Mouse (Mus musculus): Measurements from ENCODE around the gene Rps15. TPM values are rescaled to one million over a fixed set of nuclear protein-coding genes. Genes with fewer than 3 reads are reported as not detected.
A peak's percentile ranks its signal among the peaks of the same experiment; 100 is the strongest.

Rps15 gene
- total RNA-seq, 2 experiments from 2014 or later = 1,216 to 1,243 TPM

DNA sequence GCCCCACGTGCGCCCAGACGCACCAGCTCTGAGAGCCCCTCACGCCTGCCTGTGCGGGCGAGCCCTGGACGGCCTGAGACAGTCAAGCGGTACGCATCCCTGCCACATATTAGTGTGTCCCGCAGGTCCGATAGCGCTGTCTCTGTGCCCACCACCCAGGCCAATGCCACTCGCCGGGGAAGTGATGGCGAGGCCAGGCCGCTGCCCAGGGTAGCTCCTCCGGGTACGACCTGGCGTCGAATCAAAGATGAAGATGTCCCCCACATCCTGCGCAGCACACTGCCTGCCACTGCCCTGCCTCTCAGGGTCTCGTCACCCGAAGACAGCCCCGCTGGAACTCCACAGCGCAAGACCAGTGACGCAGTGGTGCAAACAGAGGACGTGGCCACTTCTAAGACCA is 23.1 kb downstream of the Rps15 start:
- DNase-seq = no peak

DNA sequence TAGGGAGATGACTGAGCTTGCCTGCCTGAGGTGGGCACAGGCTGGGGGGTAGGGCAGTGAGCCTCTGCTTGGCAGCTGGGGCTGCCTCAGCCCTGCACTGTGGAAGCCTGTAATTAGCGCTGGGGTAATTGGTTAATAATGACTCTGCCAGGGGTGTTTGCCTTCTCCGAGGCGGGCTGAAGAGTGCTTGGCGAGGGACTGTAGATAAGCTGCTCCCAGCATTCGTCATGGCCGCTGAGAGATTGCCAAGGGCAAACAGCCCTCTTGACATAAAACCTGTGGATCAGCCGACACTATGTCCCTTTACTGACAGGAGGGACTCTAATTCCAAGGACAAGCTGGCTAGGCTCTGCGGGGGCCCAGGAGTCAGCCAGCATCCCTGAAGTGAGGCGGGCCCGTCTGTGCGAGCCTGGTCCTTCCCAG is 24.1 kb downstream of the Rps15 start:
- no peak for DNase-seq

DNA sequence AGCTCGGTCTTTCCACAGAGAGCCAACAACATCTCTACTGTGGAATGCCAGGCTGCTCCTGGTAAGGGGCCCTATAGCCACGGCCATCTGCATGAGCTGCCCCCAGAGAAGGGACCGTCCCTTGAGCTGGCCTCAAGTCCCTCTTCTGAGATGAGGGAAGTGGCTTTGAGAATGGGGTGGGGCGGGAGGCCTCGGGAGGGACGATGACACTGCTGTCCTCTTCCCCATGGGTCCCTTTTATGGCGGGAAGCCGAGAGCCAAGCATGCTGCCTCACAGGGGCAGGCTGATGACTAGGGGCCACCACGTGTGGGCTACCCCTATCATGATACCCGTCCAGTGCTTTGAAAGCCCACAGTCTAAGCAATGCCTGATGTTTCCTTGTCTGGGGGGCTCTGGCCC is 24.8 kb downstream of the Rps15 start:
- DNase-seq = no peak

DNA sequence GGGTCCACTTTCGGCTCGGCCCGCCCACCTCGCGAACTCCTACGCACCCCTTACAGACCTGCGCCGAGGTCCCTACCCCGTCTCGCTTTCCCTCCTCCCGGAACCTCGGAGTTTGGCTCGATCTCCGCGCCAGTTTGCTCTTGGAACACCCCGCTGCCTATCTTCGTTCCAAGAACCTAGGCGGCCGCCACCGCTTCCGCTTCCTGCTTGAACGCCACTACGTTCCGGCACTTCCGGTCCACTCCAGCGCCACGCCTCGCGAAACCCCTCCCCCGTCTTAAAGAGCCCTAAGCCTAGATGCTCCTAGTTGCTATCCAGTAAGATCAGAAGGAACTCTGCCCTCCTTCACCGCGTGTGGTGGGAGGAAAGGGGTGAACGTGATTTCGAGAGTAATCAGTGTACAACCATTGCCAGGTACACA is 28.1 kb downstream of the Rps15 start, which contains the start of gene 2310011J03Rik:
Gene 2310011J03Rik (minus strand): TSS at position 198 of the 421 bp plus-strand sequence.
- DNase-seq = peak; percentile 95

DNA sequence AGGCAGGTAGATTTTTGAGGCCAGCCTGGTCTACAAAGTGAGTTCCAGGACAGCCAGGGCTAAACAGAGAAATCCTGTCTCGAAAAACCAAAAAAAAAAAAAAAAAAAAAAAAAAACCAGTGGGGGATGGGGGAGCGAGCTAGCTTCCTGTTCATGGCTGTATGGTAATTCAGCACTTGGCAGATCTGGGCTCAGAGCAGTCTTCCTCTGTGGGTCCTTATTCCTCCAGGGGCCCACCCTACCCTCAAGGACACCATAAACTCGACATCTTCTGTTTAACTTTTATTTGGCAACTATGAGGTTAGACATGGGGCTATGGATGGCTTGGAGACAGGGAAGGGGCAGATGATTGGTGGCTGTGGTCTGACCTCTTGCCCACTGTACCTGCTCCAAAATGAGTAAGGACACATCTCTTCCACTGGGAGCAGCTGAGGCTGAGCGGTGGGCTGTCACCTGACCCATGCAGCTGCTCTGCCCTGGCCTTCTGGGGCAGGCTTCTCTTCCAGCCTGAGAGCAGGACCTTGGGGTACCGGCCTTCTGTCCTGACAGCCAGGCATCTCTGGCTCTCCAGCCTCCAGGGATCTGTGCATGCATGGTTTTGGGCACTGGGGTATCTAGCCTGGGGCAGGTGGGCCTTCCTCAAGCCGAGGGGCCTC is 28.9 kb downstream of the Rps15 start:
- DNase-seq = no peak

DNA sequence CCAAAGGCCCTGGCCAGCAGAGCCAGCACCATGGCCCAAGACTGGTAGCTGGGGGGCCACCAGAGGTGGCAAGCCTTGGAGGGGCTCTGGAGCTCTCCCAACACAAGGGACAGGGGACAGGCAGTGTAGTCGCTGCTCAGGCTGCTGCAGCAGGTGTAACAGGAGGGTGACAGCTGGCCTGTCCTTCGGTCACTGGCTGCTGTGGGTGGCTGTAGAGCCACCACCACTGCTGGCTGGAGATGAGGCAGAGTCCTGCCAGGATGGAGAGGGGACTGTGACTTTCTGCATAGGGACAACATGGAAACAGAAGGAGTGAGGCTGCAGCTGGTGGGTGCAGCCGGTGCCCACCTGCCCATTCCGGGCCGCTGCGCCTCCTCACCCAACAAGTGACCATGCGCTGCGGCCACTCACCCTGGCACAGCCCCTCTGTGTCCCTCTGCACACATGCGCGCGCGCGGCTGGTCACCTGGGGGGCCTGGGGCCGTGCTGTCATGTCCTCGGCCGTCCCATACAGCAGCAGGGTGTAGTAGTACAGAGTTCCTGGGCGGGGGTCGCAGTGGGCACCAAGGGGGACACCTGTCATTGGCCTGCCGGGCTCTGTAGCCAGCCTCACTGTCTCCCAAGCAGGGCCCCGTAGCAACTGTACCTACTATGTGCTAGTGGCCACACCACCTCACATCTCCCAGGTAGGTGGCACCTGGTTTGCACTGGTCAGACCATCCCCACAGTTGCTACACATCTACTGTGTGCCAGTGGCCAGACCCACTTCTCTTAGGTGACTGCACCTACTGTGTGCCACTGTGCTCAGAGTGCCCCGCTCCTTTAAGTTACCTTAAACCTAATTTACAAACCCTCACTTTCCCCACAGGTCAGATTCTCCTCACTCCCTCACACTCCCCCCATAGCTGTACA is 29.7 kb downstream of the Rps15 start:
- DNase-seq = no peak

DNA sequence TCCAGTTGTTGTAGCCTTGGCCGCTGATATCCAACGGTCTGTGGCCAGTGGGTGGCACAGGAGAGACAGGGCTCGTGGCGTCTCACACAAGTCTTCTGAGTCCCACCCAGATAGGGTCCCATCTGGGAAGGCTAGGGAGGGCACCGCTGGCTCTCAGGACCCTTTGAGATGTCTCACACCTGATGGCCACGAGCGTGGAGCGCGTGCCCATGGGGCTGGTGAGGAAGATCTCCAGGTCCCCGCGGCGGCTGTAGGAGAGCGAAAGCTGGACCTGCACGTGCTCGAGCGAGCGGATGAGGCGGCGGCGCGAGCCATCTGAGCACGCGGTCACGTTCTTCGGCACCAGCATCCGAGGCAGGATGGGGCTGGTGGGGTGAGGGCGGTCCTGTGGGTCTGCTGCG is 30.6 kb downstream of the Rps15 start:
- peak; percentile 43 for DNase-seq

DNA sequence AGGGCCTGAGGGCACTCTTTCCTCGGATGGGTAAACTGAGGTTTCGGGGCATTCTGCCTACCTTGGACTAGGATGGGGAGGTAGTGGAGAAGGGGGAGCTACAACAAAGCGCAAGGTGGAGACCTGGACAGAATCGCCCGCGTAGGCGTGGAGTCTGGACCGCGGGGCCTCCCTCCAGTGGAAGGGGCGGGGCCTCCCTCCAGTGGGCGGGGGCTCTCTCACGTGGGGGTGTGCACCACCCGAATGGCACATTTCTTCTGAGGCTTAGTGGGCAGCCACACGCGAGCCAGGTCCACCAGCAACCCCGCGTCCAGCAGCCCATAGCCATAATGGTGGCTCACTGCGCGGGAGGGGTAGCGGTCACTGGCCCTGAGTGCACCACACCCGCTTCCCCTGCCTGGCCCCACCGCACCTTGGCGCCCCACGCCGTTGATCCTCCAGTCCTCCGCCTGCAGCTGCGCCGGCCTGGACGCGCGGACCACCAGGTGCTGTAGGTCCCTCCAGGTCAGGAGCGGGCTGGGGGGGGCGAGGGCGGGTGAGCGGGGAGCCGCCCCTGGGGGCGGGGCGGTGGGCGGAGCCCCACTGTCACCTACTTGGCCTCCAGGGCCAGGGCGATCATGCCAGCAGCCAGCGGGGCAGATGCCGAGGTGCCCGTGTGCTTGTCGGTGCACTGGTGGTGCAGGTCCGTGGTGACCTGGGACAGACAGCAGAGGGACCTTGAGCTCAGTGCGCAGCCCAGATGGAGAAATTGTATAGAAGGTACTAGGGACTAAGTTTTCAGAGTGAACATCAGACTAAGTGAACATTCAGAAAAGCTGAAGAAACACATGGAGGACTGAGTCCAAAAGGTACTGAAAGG is 31.2 kb downstream of the Rps15 start:
- peak; percentile 90 for DNase-seq

DNA sequence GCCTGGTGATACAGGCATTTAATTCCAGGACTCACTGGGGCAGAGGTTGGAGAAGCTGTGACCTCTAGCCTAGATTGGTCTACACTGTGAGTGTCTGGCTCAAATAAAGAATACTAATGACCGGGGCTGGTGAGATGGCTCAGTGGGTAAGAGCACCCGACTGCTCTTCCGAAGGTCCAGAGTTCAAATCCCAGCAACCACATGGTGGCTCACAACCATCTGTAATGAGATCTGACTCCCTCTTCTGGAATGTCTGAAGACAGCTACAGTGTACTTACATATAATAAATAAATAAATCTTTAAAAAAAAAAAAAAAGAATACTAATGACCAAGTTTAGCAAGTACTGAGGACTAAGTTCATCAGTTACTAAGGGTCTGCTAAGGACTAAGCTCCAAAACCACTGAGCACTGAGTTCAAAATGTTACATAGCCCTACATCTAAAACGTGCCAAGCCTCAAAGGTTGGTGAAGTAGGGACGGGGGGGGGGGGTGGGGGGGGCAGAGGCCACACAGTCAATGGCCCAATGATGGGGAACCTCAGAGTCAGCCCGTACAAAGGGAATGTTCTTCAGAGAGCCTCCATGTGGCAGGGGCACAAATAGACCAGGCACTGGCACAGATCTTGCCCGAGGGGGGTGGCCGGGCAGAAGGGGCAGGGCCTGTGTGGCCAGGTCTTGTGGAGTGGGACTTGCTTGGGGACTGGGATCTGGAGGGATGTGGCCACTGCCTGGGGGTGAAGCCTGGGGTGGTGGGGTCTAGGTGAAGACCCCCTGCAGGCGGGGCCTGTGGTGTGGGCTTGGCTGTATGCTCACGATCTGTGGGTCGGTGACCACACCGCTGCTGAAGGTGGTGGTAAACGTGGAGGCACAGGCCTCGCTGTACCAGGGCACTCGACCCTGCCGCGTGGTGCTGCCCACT is 32.1 kb downstream of the Rps15 start:
- DNase-seq = peak; percentile 41

DNA sequence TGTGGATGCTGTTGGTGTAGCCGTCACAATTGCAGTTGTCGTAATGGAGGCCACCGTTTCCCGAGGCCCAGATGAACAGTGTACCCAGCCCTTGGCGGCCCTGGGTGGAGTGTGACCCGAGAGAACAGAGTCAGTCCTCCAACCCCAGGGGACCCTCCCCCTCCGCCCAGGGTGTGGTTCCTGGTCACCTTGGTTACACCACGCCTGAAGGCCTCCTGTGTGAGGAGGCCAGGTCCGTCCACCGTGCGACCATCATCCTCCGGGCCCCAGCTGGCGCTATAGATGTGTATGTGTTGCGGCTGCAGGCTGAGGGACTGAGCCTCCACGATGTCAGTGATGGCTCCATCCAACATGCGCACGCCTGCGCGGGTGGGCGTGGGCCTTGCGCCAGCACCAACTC is 32.8 kb downstream of the Rps15 start:
- peak; percentile 33 for DNase-seq

DNA sequence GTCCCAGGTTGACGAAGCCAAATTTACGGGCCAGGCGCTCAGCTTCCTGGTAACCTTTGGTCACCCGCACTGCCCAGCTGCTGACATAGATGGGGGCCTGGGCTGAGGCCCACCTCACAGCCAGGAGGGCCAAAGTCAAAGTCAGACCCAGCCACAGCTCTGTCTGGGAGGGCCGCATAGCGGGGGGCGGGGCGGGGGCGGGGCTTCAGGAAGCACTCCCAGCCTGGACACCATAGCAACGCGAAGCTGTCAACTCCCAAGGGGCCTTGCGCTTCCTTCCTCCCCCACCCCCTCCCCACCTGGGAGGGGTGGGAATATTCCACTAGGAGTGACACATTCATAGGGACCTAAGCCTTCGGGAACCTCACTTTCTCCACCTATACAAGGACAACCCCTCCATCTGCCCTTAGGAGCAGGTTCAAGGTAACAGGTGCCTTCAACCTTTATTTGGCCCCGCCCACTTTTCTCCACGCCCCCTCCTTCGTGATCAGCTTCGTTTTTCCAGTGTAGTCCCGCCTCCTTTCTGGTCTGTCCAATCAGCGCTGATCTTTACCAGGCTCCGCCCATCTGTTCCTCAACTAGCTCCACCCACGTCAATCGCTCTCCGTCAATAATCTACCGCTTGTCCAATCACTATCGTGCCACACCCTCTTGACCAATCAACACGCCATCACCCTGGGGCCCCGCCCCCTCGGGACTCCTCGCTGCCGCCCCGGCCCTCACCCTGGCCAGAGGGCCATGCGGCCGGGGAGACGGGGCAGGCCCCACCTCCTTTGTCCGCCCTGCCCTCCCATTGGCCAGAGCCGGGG is 37.2 kb downstream of the Rps15 start, which contains the start of the genes Pcsk4 and Reep6:
Gene Pcsk4 (minus strand): TSS at position 226 of the 809 bp plus-strand sequence.
Gene Reep6 (plus strand): TSS at position 681 of the 809 bp plus-strand sequence.
- DNase-seq = peak; percentile 97

DNA sequence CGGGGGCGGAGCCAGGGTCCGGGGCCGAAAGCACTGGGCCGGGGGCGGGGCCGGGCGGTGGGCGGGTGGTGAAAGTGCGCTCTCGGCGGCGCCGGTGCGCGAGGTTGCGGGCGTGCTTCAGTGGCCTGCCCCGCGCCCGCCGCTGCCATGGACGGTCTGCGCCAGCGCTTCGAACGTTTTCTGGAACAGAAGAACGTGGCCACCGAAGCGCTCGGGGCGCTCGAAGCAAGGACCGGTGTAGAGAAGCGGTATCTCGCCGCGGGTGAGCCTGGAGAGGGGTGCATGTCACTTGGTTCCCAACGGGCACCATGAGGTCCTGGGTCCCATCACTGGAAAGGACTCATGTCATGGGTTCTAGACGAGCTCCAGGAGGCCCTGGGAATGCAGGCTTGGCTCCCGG is 37.8 kb downstream of the Rps15 start:
- DNase-seq = no peak

DNA sequence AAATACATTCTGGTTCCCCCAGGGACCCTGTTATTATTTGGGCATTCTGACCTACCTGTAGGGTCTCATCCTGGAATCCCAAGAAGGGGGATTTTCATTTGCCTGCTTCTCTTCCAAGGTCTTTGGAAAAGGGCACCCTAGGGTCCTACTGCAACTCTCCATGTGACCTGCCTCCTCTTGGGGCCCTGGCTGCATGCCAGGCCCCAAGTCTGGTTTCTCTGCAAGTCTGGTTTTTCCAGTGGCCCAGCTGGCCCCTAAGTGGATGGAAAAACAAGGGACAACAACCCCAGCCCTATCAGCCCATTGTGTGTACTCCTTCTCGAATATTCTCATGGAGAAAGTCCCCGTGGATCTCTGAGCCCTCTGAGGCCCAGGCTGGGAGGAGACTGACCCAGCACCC is 38.6 kb downstream of the Rps15 start:
- no peak for DNase-seq

DNA sequence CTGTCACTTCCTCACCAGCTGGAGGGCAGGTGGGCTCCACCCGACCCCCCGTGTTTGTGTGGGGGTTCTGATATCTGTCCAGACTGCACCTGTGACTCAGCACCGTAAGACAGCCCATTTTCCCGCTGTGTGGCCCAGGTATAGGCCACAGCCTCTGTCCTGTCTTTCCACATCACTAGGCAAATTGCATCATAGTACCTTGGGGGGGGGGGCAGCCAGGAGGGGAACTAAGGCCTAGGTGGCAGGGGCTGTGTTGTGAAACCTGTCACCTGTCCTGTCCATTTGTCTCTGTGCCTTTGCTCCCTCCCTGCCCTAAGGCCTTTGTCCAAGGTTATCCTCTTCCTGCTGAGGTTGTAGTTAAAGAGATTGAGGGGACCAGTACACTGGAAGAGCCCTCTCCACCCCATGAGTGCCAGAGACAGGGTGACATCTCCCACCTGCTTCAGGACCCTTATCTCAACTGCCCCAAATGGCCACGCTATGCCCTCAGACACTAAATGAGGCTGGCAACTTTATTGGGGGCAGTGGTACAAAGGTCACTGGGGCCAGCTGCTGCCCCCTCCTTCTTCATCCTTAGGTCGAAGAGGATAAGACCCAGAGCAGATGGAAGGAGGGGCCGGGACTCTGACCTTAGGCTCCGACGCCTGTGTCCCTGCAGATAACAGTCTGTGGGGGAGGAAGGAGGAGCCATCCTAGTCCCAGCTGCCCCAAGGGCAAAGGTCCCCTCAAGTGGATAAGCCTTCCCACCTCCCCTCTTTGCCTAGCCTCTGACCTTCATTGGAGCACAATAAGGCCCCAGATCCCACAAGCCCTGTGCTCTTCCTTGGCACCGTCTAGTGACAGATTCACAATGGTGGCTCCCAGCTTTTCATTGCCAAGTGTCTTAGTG is 39.6 kb downstream of the Rps15 start:
- DNase-seq = no peak

DNA sequence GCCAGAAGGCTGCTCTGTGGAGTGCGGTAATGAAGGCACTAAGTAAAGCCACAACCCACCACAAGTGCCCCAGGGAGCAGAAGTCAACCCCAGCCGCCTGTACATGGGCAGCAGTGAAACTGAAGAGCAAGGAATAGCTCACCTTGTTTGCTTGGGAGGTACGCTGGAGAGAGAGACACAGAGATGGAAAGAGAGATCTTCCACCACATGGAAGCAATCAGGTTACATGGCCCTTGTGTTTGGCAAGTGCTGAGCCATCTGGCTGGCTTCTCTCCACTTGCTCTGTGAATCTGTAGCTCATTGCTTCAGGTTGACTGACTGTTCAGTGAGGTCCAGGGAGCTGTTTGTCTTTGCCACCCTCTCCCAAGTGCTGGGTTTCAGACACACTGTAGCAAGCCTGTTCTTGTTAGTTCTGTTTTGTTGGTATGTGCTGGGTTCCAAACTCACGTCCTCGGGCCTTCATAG is 40.3 kb downstream of the Rps15 start:
- no peak for DNase-seq

DNA sequence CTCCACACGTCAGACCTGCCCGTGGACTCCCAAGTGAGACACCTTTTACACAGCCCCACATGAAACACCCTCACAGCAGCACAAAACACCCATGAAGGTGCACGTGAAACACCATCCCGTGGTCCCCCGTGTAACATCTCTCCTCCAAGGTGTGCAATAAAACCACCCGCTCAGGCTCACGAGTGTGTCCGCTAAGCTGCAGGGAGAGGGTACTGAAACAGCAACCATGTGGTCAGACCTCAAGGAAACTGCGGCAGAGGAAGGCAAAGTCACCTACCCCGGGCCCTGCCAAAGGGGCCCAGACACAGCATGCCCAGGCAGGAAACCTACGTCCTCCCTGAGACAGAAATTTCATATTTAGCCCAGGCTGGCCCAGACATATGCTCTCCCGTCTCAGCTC is 44.0 kb downstream of the Rps15 start:
- DNase-seq = no peak

DNA sequence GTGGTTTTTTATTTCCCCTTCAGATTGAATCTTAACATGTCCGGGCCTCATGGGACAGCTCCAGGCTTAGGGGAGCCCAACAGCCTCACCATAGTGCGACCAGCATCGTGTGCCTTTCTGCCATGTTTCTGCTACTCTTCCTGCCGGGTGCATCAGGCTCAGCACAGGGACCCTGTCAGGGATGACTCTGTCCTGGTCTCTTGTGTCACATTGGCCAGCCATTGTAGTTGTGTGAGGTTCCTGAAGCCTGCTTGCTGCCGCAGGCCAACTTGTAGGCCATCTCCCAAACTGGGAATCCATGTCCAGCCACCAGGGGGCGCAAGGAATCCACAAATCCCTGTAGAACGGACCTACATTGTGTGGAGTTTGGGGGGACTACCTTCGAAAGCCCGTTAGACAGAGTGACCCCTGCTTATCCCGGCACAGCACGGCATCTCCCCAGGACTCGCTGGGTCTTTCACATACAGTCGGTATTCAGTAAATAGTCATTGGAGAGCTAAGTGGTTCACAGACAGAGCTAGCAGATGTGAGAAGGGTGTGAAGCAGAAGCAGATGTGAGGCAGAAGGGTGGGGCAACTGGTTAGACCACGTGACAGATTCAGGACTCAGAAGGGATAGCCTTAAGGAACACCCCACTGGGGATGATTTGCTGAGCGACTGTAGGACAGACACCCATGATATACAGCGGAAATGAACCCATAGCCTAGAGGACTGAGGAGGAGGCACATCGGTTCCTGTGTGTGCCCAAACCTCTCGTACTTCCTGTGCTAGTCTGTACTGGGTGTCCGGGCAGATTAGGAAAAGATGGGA is 47.9 kb downstream of the Rps15 start:
- peak; percentile 90 for DNase-seq

DNA sequence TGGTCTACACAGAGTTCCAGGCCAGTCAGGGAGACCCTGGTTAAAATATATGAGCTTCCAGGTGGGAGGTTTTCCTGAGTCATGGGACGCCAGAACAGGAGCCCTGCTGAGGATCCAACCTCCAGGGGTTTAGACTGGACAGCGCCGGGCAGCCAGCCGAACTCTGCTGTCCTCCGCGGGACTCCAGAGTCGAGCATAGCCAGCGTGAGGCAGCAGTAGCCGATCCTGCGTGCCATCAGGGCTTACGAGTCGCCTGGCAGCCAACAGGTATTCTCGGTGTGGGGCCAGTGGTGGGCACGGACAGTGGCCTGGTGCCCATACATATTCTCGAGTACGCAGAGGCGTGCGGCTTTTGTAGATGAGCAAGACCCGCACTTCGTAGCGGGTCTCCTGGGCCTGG is 48.8 kb downstream of the Rps15 start:
- DNase-seq = no peak
